Mouse (Mus musculus): ENCODE data around the gene Sirt1. TPM values are rescaled to one million over a fixed set of nuclear protein-coding genes. Genes with fewer than 3 reads are reported as not detected.
A peak's percentile ranks its signal among the peaks of the same experiment; 100 is the strongest.
"Not testable (repeated sequence)": the region's sequence is repeated elsewhere in the genome, so short reads cannot be mapped to it uniquely, and the experiment has no call there.

The Sirt1 gene
- polyA plus RNA-seq, 1 experiment from 2014 or later: 4.9 TPM

DNA sequence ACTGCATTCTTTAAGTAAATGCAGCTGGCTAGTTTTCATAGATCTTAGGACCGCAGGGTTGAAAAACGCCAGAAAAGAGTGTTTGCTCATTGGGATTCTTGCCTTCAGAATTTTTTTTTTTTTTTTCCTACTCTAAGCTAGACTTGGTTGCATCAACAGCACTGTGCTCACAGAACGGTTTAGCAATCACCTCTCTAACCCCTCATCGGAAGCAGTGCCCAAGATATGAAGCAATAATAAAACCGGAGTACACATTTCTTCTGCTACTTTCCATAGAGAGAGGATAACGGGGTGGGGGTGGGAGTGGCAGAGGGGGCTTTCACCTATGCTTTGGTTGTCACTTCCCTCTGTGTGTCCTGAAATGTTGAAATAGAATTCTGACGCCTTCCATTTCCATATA is 34.3 kb upstream of the Sirt1 start:
- DNase-seq (ENCODE audit: low spot score): no peak
- no peaks in the 10 kb centered on the region for H3K9me3 ChIP-seq
- H3K27ac ChIP-seq: no peak overlapping the region
- H3K27me3 ChIP-seq (ENCODE audit: insufficient read depth, poor library complexity, severe bottlenecking): no peaks in the 10 kb centered on the region
- no peaks in the 10 kb centered on the region for H3K36me3 ChIP-seq
- H3K4me3 ChIP-seq: no peak overlapping the region
- WGBS: 58% methylated on average over 7 of the region's 7 CpGs
- no peaks in the 10 kb centered on the region for H3K4me1 ChIP-seq (replicated peaks)

DNA sequence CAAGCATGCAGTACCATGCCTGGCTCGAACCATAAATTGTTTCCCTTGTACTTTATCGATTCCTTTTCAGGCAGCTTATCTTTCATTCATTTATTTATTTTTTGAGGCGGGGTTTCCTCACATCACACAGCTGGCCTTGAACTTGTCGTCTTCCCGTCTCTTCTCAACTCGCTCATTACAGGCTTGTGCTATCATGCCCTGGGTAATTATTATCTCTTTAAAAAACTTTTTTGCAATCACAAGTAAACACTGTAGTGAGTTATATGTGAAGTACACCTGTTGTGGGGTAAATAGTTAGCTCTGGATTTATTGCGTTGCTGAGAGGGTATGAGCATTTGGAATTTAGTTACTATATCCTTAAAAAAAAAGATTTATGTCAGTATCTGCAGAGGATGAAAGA is 33.8 kb upstream of the Sirt1 start:
- Histone ChIP-seq H3K4me1 (replicated peaks) (0 out of 2 replicates have a peak, but pooled peaks cover under 1% of the 10 kb centered on the region), H3K27ac (no peak overlapping the region), H3K36me3 (no peaks in the 10 kb centered on the region), H3K27me3 (ENCODE audit: insufficient read depth, poor library complexity, severe bottlenecking) (no peaks in the 10 kb centered on the region), H3K9me3 (no peaks in the 10 kb centered on the region), H3K4me3 (no peak overlapping the region)
- no peak for DNase-seq (ENCODE audit: low spot score)
- WGBS: 89% methylated on average over 7 of the region's 7 CpGs

DNA sequence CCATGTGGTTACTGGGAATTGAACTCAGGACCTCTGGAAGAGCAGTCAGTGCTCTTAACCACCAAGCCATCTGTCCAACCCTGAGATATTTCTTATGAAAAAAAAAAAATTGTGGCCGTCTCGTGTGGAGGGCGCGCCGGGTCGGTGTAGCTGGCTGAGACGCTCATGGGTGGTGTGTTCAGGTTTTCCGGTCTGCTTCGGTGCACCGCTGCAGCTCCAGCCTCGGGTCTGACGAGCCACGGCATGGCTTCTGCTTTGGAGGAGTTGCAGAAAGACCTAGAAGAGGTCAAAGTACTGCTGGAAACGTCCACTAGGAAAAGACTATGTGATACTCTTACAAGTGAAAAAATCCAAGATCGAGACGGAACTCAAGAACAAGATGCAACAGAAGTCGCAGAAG is 31.3 kb upstream of the Sirt1 start:
- H3K4me3 ChIP-seq: no peak overlapping the region
- H3K4me1 ChIP-seq (replicated peaks): peaks cover 4% of the 10 kb centered on the region; the same call in 1 of the 2 replicates
- no peaks in the 10 kb centered on the region for H3K9me3 ChIP-seq
- WGBS: 89% methylated on average over 17 of the region's 17 CpGs
- H3K27ac ChIP-seq: no peak overlapping the region
- H3K36me3 ChIP-seq: no peaks in the 10 kb centered on the region
- H3K27me3 ChIP-seq (ENCODE audit: insufficient read depth, poor library complexity, severe bottlenecking): no peaks in the 10 kb centered on the region
- no peak for DNase-seq (ENCODE audit: low spot score)

DNA sequence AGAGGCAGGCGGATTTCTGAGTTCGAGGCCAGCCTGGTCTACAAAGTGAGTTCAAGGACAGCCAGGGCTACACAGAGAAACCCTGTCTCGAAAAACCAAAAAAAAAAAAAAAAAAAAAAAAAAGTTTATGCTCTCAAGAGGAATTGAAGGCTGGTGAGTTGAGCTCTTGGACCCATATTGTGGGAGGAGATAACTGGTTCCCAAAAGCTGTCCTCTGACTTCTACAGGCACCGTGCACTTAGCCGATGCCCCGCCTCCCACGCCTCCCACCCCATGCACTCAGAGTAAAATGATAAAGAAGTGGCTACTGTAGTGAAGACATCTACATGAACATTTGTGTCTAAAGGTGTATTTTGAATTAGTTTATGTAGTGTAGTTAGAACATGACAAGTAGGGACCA is 30.2 kb upstream of the Sirt1 start:
- DNase-seq (ENCODE audit: low spot score); H3K4me1 ChIP-seq (replicated peaks); H3K4me3 ChIP-seq; H3K27ac ChIP-seq; H3K36me3 ChIP-seq; H3K9me3 ChIP-seq; H3K27me3 ChIP-seq (ENCODE audit: insufficient read depth, poor library complexity, severe bottlenecking): not testable (repeated sequence)
- 86% methylated on average over 7 of the region's 7 CpGs for WGBS

DNA sequence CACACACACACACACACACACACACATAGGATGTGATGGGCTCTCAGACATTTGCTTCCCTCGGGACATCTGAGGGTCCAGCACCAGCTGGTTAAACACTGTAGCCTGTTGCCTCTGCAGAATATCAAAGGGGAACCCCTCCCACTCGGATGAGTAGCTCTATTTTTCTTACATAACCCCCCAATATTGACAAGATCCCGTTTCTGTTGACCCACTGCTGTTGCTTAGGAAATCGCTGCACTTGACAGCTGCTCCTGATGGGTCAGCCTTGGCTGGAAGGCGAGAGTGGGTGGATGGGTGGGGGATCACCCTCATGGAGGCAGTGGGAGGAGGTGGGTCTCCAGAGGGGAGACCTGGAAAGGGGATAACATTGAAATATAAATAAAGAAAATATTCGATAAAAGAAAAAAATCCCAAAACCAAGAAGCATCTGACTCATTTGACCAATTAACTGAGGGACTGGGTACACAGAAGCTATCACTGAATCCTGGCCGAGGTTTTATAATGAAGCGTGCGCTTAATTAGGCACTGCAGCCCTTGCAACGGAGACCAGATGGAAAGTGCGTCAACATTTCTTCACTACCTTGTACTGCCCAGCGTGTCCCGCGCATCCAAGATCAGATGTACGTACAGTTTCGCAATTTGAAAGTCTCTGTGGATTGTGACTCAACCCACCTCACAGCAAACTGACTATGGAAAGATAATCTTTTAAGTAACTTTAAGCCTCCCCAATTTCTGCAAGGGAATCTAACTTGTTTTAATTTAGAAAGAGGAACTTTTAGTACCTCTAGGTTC is 28.9 kb upstream of the Sirt1 start:
- Histone ChIP-seq H3K27ac (no peak overlapping the region), H3K27me3 (ENCODE audit: insufficient read depth, poor library complexity, severe bottlenecking) (no peaks in the 10 kb centered on the region), H3K36me3 (no peaks in the 10 kb centered on the region), H3K9me3 (no peaks in the 10 kb centered on the region), H3K4me3 (no peak overlapping the region), H3K4me1 (replicated peaks) (peaks cover 4% of the 10 kb centered on the region; the same call in 1 of the 2 replicates)
- WGBS: 73% methylated on average over 16 of the region's 16 CpGs
- peak; percentile 12 for DNase-seq (ENCODE audit: low spot score)

DNA sequence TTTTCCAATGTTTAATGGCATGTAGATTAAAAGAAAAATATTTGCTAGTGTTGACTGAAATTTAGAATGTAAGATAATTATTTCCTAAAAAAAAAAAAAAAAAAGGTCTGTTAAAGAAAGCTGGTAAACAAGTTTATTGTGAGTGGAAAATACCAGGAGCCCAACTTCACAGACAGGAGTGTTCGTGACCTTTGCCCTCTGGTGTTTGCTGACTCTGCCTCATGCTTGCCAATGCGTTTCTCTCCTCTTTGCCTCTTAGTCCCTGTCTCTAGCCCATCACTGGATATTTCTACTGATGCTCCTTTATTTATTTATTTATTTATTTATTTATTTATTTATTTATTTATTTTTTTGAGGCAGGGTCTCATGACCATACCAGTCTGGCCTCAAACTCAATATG is 22.1 kb upstream of the Sirt1 start:
- H3K27me3 ChIP-seq (ENCODE audit: insufficient read depth, poor library complexity, severe bottlenecking): no peaks in the 10 kb centered on the region
- H3K4me3 ChIP-seq: no peak overlapping the region

DNA sequence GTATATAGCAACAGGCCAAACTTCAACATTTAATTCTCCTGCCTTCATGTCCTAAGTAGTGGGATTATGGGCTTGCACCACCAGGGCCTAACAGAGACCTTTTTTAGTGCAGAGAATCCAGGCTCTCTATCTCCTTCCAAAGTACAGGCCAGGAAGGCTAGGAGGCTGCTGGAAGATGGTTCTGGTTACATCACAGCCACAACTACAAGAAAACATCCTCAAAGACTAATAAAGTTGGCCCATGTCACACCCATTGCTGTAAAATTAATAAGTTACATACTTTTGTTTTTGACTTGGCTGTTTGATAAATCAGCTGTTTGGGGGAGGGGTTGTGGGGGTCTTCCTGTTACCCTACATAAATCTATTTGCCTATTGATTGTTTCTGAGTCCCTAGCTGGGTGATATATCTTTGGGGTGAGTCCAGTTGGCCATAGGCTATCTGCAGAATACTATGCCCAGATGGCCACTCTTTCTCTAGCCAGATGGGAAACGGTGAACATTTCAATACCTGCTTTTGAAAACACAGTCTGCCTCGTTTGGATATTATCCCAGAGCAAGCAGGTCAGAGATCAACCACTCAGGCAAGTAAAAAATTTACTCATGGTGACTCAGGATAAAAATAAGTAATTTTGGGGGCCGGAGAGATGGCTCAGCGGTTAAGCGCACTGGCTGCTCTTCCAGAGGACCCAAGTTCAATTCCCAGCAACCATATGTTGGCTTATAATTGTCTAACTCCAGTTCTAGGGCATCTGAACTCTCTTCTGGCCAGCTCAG is 21.4 kb upstream of the Sirt1 start:
- Histone ChIP-seq H3K9me3 (no peaks in the 10 kb centered on the region), H3K36me3 (no peaks in the 10 kb centered on the region), H3K27ac (no peak overlapping the region), H3K4me3 (no peak overlapping the region), H3K27me3 (ENCODE audit: insufficient read depth, poor library complexity, severe bottlenecking) (no peaks in the 10 kb centered on the region), H3K4me1 (replicated peaks) (no peaks in the 10 kb centered on the region)
- no peak for DNase-seq (ENCODE audit: low spot score)
- 84% methylated on average over 5 of the region's 5 CpGs for WGBS

More for the DNA sequence above, 22.1 kb upstream of the Sirt1 start:
- Histone ChIP-seq H3K36me3 (no peaks in the 10 kb centered on the region), H3K4me1 (replicated peaks) (no peaks in the 10 kb centered on the region), H3K9me3 (no peaks in the 10 kb centered on the region), H3K27ac (no peak overlapping the region)
- WGBS: 72% methylated on average over 2 of the region's 2 CpGs
- DNase-seq (ENCODE audit: low spot score): no peak

DNA sequence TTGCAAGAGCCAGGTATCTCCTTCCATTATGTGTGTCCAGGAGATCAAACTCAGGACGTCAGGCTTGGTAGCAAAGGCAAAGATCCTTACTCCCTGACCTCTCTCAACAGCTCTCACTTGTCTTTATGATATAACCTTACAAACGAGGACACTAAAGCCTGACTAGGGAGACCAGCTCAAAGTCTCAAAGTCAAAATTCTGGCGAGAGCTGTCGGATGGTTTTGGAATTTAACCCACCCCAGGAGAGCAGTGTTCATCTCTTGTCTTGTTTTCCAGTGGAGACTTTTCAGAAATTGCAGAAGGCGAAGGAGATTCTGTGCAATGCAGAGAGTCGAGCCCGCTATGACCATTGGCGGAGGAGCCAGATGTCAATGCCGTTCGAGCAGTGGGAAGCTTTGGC is 15.5 kb upstream of the Sirt1 start:
- H3K4me3 ChIP-seq: no peak overlapping the region
- H3K36me3 ChIP-seq: no peaks in the 10 kb centered on the region
- 91% methylated on average over 10 of the region's 10 CpGs for WGBS
- H3K27me3 ChIP-seq (ENCODE audit: insufficient read depth, poor library complexity, severe bottlenecking): no peaks in the 10 kb centered on the region
- no peak for DNase-seq (ENCODE audit: low spot score)
- no peaks in the 10 kb centered on the region for H3K9me3 ChIP-seq
- no peaks in the 10 kb centered on the region for H3K4me1 ChIP-seq (replicated peaks)
- H3K27ac ChIP-seq: no peak overlapping the region

DNA sequence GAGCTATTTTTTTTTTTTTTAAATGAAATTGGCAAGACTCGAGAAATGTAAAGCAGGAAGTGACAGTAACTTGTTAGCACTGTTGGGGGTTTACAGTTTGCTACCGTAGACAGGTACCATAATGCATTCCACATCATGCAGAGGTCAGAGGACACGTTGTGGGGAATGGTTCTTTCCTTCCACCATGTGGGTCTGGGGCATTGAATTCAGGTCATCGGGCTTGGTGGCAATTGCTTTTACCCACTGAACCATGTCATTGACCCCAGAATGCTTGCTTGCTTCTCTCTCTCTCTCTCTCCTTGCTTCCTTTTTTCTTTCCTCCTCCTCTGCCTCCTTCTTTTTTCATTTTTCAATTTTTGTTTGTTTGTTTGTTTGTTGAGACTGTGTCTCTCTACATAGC is 7.4 kb upstream of the Sirt1 start:
- H3K9me3 ChIP-seq: no peaks in the 10 kb centered on the region
- H3K36me3 ChIP-seq: no peaks in the 10 kb centered on the region
- H3K4me1 ChIP-seq (replicated peaks): no peaks in the 10 kb centered on the region
- DNase-seq (ENCODE audit: low spot score): no peak
- no peaks in the 10 kb centered on the region for H3K27me3 ChIP-seq (ENCODE audit: insufficient read depth, poor library complexity, severe bottlenecking)
- no peak overlapping the region for H3K4me3 ChIP-seq
- 52% methylated on average over 4 of the region's 4 CpGs for WGBS
- no peak overlapping the region for H3K27ac ChIP-seq

DNA sequence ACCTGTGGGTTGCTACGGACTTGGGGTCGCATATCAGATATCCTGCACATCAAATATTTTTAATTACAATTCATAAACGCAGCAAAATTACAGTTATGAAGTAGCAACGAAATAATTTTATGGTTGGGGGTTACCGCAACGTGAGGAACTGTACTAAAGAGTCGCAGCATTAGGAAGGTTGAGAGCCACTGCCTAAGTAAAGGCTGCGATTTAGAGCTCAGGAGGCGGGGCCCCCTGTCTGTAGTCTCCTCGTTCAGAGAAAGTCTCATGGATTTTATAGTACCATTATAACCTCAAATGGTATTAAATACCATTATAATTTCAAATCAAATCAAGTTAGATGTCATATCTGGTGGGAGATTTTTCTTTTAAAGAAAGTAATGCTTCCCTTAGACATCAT is 5.5 kb upstream of the Sirt1 start:
- Histone ChIP-seq H3K9me3 (no peaks in the 10 kb centered on the region), H3K27me3 (ENCODE audit: insufficient read depth, poor library complexity, severe bottlenecking) (no peaks in the 10 kb centered on the region), H3K4me3 (peak overlapping the region; percentile 59), H3K4me1 (replicated peaks) (peaks cover under 1% of the 10 kb centered on the region; the same call in 1 of the 2 replicates), H3K27ac (no peak overlapping the region), H3K36me3 (no peaks in the 10 kb centered on the region)
- 5% methylated on average over 10 of the region's 10 CpGs for WGBS
- DNase-seq (ENCODE audit: low spot score): no peak

DNA sequence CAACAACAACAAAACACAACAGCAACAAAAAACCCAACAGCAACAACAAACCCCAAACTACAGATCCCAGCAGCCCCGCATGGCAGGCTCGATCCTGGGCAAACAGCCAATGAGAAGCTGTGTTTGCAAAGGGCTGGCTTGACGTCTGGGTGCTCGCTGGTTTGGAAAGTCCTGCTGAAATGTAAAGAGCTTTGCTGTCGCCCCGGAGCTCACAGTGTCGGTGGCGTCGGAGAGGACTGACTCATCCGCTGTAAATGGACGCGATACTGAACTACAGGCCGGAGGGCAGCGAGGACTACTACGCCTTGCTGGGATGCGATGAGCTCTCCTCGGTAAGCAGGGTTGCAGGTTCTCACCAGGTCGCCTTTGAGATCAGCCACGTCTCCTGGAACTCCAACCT is 4.9 kb upstream of the Sirt1 start:
- Histone ChIP-seq H3K27me3 (ENCODE audit: insufficient read depth, poor library complexity, severe bottlenecking) (no peaks in the 10 kb centered on the region; the same call in 1 of the 2 replicates), H3K36me3 (no peaks in the 10 kb centered on the region), H3K9me3 (no peaks in the 10 kb centered on the region), H3K27ac (peak overlapping the region; percentile 77), H3K4me3 (peak overlapping the region; percentile 59), H3K4me1 (replicated peaks) (peaks cover 6% of the 10 kb centered on the region)
- WGBS: under 1% methylated on average over 19 of the region's 19 CpGs
- peak; percentile 80 for DNase-seq (ENCODE audit: low spot score)

DNA sequence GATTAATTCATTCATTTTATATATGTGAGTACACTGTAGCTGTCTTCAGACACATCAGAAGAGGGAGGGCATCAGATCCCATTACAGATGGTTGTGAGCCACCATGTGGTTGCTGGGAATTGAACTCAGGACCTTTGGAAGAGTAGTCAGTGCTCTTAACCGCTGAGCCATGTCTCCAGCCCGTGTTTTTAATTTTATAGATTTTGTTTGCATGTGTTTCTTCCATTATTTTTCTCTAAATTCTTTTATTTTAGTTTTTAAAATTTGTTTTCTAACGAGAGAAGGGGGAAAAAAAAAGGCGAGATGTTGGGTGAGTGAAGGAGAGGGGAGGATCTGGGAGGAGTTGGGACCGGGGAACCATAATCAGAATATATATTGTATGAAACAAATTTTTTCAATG is 4.4 kb upstream of the Sirt1 start:
- not testable (repeated sequence) for DNase-seq (ENCODE audit: low spot score); H3K36me3 ChIP-seq; H3K27ac ChIP-seq; H3K4me1 ChIP-seq (replicated peaks); H3K27me3 ChIP-seq (ENCODE audit: insufficient read depth, poor library complexity, severe bottlenecking); H3K9me3 ChIP-seq
- peak overlapping the region; percentile 59 for H3K4me3 ChIP-seq
- WGBS: 30% methylated on average over 5 of the region's 5 CpGs

Data from hindbrain, embryonic 10.5 days (tissue).